Mouse (Mus musculus) liver, adult 2 months (tissue): ENCODE measurements at regions not wholly inside any gene's neighbourhood (a gene's known extent, or its start where the extent isn't known, plus 50 kb on each side); places are given as distances from the start of the nearest gene placed in this dataset.

Source experiments
- DNase-seq: peaks from one replicate; pipeline ENCODE4 v3.0.0-alpha.2; 2011; ENCODE audit warnings: low read depth, low spot score; ENCODE audit errors: extremely low read depth
- H3K27ac ChIP-seq: fragments of 200-500 bp; replicated peaks from 2 replicates; pipeline ENCODE4 v1.5.1; 2012; ENCODE audit warnings: low read depth, mild to moderate bottlenecking, control low read depth, inconsistent platforms, low read length; ENCODE audit not compliant: insufficient read depth
- H3K27me3 ChIP-seq: fragments of 200-500 bp; 2 replicates; pipeline ENCODE4 v1.6.1; 2012; ENCODE audit warnings: mild to moderate bottlenecking, moderate library complexity, low read length, inconsistent platforms; ENCODE audit not compliant: control insufficient read depth, insufficient read depth
- H3K36me3 ChIP-seq: fragments of 200-500 bp; 2 replicates; pipeline ENCODE4 v1.6.1; 2012; ENCODE audit warnings: low read length, inconsistent platforms; ENCODE audit not compliant: control insufficient read depth, insufficient read depth
- H3K4me1 ChIP-seq: fragments of 200-500 bp; 2 replicates; pipeline ENCODE4 v1.6.1; 2011; ENCODE audit warnings: low read length; ENCODE audit not compliant: control insufficient read depth, insufficient read depth
- H3K4me3 ChIP-seq: fragments of 200-500 bp; 2 replicates; pipeline ENCODE4 v1.5.1; 2011; ENCODE audit warnings: low read depth, mild to moderate bottlenecking, control low read depth, low read length, moderate library complexity; ENCODE audit not compliant: insufficient read depth
- H3K79me2 ChIP-seq: fragments of 200-500 bp; 2 replicates; pipeline ENCODE4 v1.6.1; 2012; ENCODE audit warnings: inconsistent platforms, mild to moderate bottlenecking, low read length, moderate library complexity; ENCODE audit not compliant: control insufficient read depth, insufficient read depth
- H3K9ac ChIP-seq: fragments of 200-500 bp; 2 replicates; pipeline ENCODE4 v1.6.1; 2012; ENCODE audit warnings: low read depth, mild to moderate bottlenecking, control low read depth, inconsistent platforms, low read length
- CTCF ChIP-seq: fragments of 200-500 bp; IDR thresholded peaks from 2 replicates; pipeline ENCODE4 v1.5.1; 2011; ENCODE audit warnings: low read depth, low read length, control low read depth
- POLR2A ChIP-seq: fragments of 200-500 bp; IDR thresholded peaks from 2 replicates; pipeline ENCODE4 v1.6.1; 2011; ENCODE audit warnings: low read length, control low read depth; ENCODE audit not compliant: insufficient read depth; ENCODE audit errors: extremely low read depth
- WGBS: fragments of 180-500 bp; shearing (Covaris S2); methylation state at CpG from one replicate; pipeline ENCODE4 v1.1.7; 2018; 5-methylcytosine and 5-hydroxymethylcytosine counted together

GRCm38 (mm10) chr13:59360026-59360425, 225.0 kb downstream of the Agtpbp1 start:
- 81% methylated on average over 3 of the region's 3 CpGs for WGBS
- no peak overlapping the region for H3K27ac ChIP-seq
- no peak overlapping the region for H3K9ac ChIP-seq
- TF ChIP-seq CTCF (no peak), POLR2A (no peak)
- H3K4me3 ChIP-seq, result no peak overlapping the region
- DNase-seq, result no peak
- H3K79me2 ChIP-seq, result no peaks in the 10 kb centered on the region
- H3K4me1 ChIP-seq, result no peaks in the 10 kb centered on the region
- 0 out of 2 replicates have a peak, but pooled peaks cover 2% of the 10 kb centered on the region for H3K27me3 ChIP-seq
- no peaks in the 10 kb centered on the region for H3K36me3 ChIP-seq

- TF ChIP-seq POLR2A (no peak), CTCF (no peak)
- WGBS, result 80% methylated on average over 3 of the region's 3 CpGs
- no peaks in the 10 kb centered on the region for H3K79me2 ChIP-seq
- no peaks in the 10 kb centered on the region for H3K36me3 ChIP-seq
- H3K9ac ChIP-seq, result no peak overlapping the region
- no peaks in the 10 kb centered on the region for H3K4me1 ChIP-seq
- 0 out of 2 replicates have a peak, but pooled peaks cover 2% of the 10 kb centered on the region for H3K27me3 ChIP-seq
- no peak overlapping the region for H3K4me3 ChIP-seq
- DNase-seq, result no peak
- H3K27ac ChIP-seq, result no peak overlapping the region
Measured at GRCm38 (mm10) chr13:59358421-59358820, 226.6 kb downstream of the Agtpbp1 start.

GRCm38 (mm10) chr13:59351461-59351860, 233.6 kb downstream of the Agtpbp1 start:
- Histone ChIP-seq H3K27me3 (no peaks in the 10 kb centered on the region), H3K79me2 (no peaks in the 10 kb centered on the region), H3K4me1 (no peaks in the 10 kb centered on the region), H3K36me3 (no peaks in the 10 kb centered on the region), H3K9ac (no peak overlapping the region), H3K27ac (no peak overlapping the region), H3K4me3 (no peak overlapping the region)
- no peak for DNase-seq
- 71% methylated on average over 6 of the region's 6 CpGs for WGBS
- no peak for TF ChIP-seq CTCF
- no peak for TF ChIP-seq POLR2A

GRCm38 (mm10) chr13:59350613-59351150, 234.3 kb downstream of the Agtpbp1 start:
- TF ChIP-seq CTCF (no peak), POLR2A (no peak)
- H3K79me2 ChIP-seq, result no peaks in the 10 kb centered on the region
- no peaks in the 10 kb centered on the region for H3K27me3 ChIP-seq
- WGBS, result 80% methylated on average over 7 of the region's 7 CpGs
- H3K9ac ChIP-seq, result no peak overlapping the region
- H3K36me3 ChIP-seq, result no peaks in the 10 kb centered on the region
- H3K4me3 ChIP-seq, result no peak overlapping the region
- H3K27ac ChIP-seq, result no peak overlapping the region
- no peak for DNase-seq
- no peaks in the 10 kb centered on the region for H3K4me1 ChIP-seq

- Histone ChIP-seq H3K27ac (no peak overlapping the region), H3K4me3 (no peak overlapping the region), H3K9ac (no peak overlapping the region), H3K4me1 (no peaks in the 10 kb centered on the region), H3K79me2 (no peaks in the 10 kb centered on the region), H3K36me3 (no peaks in the 10 kb centered on the region), H3K27me3 (no peaks in the 10 kb centered on the region)
- TF ChIP-seq CTCF (no peak), POLR2A (no peak)
- DNase-seq, result no peak
Measured at GRCm38 (mm10) chr13:59348510-59348909, 236.5 kb downstream of the Agtpbp1 start.

GRCm38 (mm10) chr13:59341871-59342270, 243.2 kb downstream of the Agtpbp1 start:
- H3K27me3 ChIP-seq, result no peaks in the 10 kb centered on the region

More at GRCm38 (mm10) chr13:59341871-59342270, 243.2 kb downstream of the Agtpbp1 start:
- Histone ChIP-seq H3K79me2 (no peaks in the 10 kb centered on the region), H3K9ac (no peak overlapping the region), H3K4me1 (no peaks in the 10 kb centered on the region), H3K36me3 (no peaks in the 10 kb centered on the region), H3K4me3 (no peak overlapping the region), H3K27ac (no peak overlapping the region)
- no peak for DNase-seq
- TF ChIP-seq CTCF, result no peak
- 85% methylated on average over 13 of the region's 13 CpGs for WGBS
